Mouse (Mus musculus) gonadal fat pad, adult 2 months (tissue): ENCODE data around the gene C130074G19Rik. TPM values are rescaled to one million over a fixed set of nuclear protein-coding genes. Genes with fewer than 3 reads are reported as not detected.

ENCODE experiments used
- DNase-seq: peaks from one replicate; pipeline ENCODE4 v3.0.0-alpha.2; 2012; ENCODE audit warnings: low read depth
- polyA plus RNA-seq: library from polyadenylated mRNA; depleted of rRNA; stranded (reverse); fragments of >200 nt; gene quantifications from 2 replicates; pipeline ENCODE4 v1.2.3, GENCODE M21; 2012

Gene C130074G19Rik
- polyA plus RNA-seq, 1 experiment, result 57.8 TPM

DNA sequence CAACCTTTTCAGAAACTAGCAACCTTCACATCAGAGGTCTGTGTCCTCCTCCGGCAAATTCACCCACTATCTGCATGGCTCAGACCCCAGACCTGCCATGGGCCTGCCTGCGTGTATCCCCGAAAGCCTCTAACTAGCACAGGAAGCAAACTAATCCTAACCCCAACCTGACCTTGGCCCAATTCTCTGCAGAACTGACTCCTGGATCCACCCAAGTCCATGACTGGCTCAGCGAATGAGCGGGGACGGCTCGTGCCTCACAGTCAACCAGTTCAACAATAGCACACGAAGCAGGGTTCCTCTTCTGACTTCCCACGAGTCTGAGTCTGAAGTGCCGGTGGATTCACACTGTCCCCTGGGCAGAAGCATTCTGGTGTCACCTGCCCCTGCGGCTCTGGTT lies 9.1 kb downstream of the C130074G19Rik start:
- DNase-seq, result no peak

DNA sequence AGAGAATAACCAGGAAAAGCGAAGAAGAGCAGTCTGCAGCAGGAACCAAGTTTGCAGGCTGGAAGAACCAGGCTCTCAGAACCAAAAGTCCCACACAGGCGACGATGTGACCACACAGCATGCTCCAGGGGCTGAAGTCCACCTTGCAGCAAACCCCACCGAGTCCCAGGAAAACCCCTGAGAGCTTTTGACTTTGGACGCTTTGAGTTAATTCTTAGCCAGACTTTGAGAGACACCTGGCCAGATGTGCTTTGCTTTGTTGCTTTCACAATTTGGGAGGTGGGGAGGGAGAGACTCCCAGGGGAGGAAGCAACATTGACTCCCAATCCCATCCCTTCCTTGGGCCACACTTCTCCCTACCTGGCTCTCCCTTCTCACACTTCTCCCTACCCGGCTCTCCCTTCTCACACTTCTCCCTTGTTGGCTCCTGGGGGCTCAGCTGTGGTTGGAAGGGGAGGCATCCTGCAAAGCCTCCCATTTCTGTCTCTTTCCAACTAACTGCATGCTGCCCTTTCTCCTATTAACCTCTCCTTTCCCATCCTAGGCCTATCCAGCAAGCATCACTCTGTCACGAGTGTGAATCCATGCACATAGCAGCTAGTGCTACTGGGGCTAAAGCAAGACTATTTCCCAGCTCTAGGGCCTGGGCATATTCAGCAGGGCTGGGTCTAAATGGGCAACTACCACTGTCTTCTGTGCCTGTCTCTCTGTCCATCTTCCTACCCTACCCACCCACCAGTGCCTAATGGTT lies 10.8 kb downstream of the C130074G19Rik start:
- no peak for DNase-seq

DNA sequence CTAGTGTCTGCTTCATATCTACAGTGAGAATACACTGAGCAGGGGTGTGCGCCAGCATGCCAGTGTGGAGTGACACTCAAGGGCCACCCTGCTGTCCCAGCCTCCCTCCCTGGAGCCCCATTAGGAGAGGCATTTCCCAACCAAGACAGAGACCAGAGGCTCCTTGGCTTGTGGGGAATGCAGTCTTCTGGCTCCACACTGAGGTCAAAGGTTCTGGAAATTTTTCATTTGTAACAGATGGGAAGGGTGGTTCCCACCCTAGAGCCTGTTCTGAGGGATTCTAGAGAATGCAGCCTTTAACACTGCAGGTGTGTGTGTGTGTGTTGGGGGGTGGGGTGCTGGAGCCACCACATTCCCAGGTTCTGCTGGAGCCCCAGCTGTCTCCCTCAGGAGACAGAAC lies 11.5 kb downstream of the C130074G19Rik start:
- no peak for DNase-seq

DNA sequence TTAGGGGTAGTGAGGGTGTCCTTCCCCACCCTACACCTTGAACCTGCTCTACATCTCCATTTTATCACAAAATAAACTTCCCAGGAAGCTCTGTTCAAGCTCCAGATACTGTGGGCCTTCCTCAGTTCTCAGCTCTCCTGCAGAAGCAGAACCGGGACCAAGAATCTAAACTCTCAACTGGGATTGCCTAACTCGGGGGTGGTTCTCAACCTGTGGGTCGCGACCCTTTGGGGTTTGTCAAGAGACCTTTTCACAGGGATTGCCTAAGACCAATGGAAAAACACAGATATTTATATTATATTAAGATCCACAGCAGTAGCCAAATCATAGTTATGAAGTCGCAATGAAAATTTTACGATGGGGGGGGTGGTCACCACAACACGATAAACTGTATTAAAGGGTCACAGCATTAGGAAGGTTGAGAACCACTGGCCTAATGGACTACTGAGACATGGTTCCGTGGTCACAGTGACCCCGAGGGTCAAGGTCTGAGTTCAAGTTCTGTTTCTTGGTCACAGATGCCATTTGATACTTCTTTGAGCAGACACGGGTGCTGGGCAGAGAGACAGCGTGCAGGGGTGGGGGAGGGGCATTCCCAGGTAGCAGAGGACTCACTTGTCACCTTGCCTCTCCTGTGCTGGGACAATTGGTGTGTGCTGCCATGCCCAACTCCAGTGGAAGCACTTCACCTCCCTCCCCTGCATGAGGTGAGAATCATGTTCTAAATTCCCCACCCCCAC lies 12.2 kb downstream of the C130074G19Rik start:
- DNase-seq, result no peak

DNA sequence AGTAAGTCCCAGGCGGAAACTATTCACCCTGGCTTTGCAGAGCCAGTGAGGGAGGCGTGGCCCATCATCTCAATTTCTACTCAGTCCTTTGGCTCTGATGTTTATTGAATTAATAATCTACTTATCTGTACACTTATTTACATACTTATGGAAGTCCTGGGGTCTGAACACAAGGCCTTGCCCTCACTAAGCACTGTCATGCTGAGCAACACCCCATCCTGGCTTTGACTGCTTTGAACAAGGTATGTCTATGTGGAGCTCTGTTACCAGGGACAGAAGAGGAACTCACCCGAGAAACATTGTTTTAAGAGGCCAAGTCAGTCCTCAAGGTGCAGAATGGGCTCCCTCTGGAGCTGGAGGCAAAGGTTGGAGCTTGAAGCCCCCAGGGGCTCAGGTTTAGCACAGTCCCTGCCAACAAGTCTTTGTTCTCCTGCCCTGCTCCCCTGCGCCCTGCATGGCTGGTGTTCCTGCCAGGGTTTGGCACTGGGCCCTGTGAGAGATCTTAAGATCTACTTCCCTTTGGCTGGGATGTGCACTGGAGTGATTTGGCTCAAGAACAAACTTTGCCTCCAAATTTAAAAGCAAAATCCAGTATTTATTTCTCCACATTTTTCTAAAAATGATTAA lies 13.0 kb downstream of the C130074G19Rik start:
- no peak for DNase-seq

DNA sequence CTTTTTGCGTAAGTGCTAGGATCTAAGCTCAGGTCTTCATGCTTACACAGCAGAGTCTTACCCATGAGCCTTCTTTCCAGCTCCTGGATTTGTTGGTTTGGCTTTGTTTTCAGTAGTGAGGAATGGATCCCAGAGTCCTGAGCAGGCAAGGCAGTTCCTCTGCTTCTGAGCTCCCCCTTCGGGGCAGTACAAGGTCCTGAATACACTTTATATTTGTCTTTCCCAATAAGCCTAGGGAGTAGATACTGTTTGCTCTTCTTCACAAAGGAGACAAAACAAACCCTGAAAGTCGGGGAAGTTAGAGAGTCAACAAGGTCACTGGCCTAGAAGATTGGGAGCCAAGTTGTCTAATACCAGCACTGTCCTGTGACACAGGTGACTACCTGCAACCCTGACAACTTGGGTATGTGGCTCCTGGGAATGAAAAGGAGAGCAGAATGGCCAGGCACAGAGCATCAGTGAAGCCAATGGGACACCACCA lies 15.3 kb downstream of the C130074G19Rik start:
- DNase-seq, result no peak

DNA sequence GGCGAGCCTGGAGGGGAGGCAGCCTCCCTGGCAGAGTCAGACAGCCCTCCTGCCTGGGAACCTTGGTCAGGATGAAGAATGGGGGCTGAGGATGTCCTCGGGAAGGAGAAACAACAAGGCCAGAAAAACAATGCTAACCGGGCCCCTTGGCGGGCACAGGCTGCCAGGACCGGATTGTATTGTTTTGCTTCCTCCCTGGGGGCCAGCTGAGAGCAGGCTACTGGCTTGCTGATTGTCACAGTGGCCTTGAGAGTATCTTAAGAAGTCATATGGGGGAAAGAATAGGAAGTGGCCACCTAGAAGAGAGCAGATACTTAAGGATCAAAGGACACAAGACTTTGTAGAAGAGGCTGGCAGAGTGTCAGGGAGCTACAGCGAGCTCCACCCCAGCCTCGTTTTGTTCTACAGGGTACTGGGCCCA lies 18.6 kb downstream of the C130074G19Rik start:
- no peak for DNase-seq

DNA sequence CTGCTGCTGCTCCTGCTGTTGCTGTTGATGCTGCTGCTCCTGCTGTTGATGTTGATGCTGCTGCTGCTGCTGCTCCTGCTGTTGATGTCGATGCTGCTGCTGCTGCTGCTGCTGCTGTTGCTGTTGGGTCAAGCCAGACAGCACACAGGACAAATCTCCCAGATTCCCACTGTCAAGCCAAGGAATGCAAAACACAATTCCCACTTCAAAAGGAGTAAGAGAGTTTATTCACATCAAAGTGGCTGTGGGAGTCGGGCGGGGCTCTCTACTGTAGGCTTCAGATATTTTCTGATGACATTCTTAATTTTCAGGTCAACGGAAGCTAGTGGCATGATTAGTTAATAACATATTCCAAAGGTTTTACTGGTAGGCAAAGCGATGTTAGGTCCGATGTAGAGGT lies 20.4 kb downstream of the C130074G19Rik start:
- DNase-seq, result no peak

DNA sequence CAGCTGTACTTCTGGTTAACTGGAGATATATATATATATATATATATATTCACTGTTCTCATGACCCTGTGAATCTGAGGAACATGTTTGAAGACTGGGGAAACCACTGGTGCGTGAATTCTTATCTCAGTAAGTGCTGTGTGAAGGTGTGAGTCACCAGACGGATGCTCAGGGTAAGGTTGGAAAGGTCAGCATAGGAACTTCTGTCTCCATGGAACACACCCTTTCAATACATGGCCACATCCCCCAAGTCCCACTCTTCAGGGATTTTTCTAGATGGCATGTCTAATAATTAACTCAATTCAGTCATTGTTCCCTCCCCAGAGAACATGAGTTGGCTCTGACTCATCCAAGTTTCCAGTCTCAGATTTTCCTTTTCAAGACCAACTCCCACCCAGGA lies 21.5 kb downstream of the C130074G19Rik start:
- no peak for DNase-seq

DNA sequence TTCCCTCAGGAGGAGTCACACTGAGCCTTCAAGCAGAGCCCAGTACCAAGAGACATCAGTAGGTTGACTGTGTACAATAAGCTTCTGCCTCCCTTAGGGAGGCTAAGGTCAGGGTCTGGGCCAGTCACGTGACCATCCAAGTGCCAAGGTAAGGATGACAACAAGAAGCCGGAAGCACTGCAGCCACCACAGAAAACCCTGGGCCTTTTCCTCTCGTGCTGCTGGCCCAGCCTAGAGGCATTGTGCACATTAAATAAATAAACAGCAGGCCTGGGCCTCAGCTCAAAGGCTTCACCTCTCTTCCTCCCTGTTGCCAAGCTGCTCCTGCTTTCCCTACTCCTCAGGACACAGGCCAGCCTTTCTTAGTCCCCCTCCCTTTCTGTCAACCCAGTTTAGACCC lies 22.7 kb downstream of the C130074G19Rik start:
- DNase-seq, result no peak

DNA sequence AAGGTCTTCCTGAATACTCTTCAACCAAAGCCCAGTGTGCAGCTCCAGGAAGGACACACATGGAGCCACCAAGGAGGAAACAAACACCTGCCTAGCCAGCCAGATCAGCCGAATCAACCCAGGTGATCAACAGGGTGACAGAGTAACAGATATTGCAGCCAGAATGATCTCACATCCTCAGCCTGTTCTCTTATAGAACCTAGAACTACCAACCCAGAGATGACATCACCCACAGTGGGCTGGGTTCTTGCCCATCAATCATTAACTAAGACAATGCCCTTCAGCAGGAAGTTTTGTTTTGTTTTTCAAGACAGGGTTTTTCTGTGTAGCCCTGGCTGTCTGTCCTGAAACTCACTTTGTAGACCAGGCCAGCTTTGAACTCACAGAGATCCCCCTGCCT lies 24.8 kb downstream of the C130074G19Rik start:
- no peak for DNase-seq

DNA sequence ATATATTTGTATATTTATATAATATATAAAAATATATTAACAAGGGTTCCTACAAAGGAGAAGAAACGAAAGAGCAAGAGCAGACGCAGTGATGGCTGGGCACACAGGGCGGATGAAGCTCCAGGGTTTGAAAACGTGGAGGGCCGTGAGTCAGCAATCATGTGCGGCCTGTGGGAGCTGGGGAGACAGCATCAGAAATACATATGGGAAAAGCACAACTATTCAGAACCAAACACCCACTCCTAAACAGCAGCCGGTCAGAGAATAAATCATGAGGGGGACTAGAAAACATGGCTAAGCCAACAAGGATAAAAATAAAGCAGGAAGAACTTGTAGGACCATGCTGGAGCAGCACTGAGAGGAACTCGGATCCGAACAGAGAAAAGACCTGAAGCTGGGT lies 25.8 kb downstream of the C130074G19Rik start:
- DNase-seq, result no peak

DNA sequence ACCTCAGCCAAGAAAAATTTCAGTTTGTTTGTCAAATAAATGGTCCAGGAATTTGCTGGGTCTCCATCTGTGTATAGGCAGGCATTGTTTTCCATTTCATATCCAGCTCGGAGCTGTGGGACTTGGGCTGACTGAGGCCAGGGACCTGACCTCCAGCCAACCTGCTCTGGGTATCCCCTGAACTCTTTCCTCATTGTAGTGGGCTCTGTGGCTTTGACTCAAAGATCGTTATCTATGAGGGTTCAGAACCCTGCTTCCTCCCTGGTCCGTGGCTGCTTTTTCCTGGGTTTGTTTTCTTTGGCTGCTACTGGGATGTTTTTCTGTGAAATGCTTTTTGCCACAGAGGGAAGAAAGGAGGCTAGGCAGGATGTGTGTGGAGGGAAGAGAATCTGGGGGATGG lies 29.1 kb downstream of the C130074G19Rik start:
- DNase-seq, result no peak

DNA sequence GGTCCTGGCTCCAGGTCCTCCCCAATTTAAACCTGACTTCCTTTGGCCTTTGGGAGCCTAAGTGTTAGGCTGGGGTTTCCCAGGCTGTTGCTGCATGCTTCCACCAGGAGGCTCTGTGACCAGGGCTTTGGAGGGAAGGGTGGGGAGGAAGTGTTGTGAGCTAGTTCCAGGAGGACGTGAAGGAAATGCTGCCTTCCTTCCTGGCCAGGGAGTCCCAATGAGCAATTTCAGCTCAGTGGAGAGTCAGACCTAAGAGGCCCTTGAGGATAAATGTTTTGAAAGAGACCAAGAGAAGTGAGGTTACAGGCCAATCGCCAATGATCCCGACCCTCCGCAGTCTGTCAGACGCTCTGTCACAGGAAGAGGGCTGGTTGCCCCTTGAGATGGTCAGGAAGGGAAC lies 29.7 kb downstream of the C130074G19Rik start:
- DNase-seq, result no peak

DNA sequence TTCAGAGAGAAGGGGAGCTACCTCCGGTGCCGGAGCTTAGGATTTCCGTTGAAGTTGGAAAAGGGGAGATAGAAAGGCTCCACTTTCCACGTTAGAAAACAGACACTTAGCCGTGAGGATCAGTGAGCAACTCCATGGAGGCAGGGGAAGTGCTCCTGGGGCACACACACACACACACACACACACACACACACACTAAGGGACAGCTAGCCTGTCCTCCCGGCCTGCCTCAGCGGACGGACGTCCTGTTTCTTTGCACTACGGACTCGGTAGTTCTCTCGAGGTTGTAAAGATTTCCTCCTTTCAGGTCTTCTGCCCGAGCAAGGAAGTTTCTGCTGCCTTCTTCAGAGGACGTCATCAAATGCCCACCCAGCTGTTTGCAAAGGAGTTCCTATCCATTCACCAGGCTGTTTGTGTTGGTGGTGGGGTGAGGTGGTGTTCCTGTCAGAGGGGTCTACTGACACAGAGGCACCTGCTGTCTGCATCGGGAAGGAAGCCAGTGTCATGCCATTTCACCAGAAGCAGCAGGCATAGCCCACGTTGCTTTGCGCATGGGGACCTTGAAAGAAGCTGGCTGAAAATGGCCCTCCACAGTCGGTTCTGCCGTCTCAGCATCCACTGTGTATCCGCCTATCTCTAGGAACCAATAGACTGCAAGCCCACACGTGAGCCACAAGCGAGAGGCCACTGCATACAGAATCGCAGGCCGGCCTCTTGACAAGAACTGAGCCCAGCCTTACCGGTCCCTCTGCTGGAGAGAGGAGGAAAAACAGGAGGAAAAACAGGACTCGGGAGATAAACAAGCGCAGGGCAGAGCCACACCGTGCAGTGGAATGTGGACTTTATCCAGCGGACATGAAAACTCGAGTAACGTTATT lies 31.0 kb downstream of the C130074G19Rik start:
- DNase-seq, result no peak

DNA sequence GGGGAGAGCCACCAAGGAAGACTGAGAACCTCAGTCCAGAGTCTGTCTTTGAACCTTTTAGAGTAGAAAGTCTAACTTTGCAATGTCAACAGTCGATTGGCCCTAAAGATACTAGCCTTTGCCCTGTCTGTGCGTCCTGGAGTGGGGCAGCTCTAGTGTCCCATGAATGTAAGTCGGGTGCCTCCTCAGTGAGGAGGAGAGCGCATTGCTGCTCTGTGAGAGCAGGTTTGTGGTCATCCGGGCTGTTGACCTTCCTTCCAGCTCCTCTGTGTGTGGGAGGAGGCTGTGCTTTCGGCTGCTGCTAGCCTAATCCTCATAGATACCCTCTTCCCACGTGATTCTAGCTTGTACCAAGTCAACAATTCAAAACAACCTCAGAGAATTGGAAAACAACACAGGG lies 31.9 kb downstream of the C130074G19Rik start:
- no peak for DNase-seq

DNA sequence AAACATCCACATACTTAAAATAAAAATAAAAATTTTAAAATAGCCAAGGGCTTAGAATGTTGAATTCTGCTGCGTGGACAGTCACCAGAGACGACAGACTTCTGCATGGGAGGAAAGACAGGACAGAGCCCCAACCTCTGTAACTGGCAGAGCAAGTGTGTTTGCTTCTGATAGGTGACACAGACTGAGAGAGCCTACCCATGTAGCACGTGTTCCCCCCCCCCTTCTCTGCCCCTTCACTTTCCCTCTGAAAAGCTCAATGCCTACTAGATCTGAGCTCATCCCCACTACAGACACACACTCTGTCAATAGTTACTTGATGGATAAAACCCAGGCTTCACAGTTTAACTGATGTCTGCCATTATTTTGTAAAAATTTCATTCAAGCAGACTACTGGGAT lies 36.0 kb downstream of the C130074G19Rik start:
- DNase-seq, result no peak

DNA sequence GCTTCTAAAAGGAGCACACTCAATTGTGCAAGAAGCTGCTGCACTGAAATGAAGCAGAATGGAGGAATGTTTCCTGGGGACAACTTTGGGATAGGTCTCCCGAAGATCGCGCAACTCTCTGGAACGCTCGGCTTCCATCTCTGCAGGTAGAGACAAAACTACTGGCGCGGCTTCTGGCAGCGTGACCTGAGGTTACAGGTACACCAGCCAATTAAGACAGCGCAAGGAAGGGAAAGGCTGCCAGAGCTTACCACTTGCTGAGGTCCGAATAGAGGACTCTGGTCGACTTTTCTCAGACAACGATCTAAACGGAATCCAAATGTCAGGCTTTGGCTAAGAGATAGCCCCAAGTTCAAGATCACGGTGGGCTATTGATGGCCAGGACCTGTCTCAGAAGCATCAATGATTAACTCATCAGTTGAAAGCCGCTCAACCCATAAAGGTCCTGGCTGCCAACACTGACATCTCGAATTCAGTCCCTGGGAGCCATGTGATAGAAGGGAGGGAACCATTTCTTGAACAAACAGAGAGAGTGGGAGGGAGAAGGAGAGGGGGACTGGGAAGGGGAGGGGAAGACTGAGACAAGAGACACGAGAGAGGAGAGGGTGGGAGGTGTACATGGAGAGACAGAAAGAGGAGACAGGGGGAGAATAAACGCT lies 36.8 kb downstream of the C130074G19Rik start, which contains the start of gene Marc2:
TSS of gene Marc2 (minus strand) at position 360 of the 659 bp plus-strand sequence.
- no peak for DNase-seq

DNA sequence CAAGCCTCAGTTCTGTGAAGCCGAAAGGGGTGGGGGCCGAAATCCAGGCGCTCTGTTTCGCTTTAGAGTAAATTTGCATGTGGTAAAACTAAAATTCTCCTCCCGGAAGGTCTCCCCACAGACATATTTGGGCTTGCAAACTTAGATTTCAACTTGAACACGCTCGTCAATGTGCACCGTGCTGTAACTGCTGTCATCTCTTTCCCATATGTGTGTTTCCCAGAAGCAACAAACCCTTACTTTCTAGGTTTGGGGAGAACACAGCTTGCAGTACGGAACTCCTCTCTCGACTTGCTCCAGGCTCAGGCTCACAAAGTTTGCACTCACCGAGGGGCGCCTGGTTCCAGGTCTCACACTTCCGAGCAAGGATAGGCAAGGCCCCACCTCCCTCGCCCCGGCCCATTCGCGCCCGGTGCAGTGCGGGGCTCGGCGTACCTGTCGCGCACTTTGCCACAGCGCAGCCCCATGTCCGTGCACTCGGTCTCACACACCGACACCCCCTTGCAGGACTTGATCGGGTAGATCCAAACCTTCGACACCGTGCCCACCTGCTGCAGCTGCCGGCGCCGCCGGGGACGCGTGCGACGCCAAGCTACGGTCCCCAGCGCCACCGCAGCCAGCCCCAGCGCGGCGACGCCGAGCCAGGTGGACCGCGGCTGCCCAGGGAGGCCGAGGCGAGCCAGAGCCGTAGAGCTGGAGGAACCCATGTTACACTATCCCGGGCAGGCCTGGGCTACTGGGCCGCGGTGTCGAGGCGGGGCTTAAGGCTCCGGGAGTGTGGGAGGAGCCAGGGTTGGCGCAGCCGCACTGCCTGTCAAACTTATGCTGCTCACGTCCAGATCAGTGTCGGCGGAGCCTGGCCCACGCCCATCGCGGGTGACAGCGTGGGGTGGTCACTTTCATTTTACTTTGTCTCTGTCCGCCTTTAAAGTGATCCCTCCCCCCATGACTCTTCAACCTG lies 37.6 kb downstream of the C130074G19Rik start:
- DNase-seq, result no peak
